Mouse (Mus musculus): ENCODE measurements around the gene Memo1. TPM values are rescaled to one million over a fixed set of nuclear protein-coding genes. Genes with fewer than 3 reads are reported as not detected.
A peak's percentile ranks its signal among the peaks of the same experiment; 100 is the strongest.

Gene Memo1
- total RNA-seq, 2 experiments from 2014 or later = 39.6 to 48.5 TPM

DNA sequence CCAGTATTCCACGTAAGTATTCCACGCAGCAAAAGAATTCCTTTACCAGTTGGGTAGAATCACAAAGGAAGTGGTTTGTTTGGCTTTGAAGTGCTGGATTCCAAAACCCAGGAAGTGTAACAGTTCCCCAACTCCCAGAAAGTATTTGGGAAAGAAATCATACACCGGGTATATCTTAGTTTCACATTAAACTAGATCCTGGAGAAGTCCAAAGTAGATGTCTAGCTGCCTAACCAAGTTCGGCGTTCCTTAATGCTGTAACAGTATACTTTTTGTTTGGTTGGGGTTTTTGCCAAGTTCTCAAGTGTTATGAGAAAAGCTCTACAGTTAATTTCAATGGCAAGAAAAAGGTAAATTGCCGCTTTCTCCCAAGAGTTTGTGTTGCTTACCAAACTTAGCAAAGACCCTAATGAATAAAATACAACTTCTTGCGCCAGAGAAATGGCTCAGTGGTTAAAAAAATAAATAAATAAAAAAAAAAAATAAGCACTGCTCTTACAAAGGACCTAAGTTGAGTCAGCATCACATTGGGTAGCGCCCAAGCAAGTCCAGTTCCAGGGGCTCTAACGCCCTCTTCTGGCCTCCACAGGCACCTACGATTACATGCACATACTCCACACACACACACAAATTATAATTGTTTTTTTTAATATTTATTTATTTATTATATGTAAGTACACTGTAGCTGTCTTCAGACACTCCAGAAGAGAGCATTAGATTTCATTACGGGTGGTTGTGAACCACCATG, 929 bp upstream of the Memo1 start:
- no peak for DNase-seq (ENCODE audit: extremely low spot score in 1 of 2, low spot score in 1 of 2)

DNA sequence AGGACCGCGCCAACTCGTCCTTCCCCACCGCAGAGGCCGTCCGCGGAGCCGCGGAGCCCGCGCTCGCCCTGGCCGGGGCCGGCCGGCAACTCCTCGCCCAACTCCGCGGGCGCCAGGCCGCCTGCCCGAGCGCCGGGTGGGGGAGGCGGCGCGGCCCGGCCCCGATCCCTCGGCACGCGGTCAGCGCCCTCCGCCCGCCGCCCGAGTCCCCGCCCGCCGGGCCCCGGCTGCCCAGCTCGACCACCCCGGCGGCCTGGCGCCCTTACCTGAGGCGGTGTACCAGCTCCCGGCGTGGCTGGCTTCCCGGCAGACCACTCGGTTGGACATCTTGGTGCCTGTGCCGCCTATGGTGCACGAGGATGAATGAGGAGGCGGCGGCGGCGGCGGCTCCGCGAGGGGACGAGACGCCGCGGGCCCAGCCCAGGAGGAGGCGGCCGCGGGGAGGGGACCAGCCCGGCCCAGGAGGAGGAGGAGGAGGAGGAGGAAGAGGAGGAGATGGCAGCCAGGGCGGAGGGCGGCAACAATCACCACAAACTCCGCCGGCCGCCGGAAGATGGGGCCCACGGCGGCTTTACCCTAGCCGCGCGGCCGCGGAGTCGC, 795 bp downstream of the Memo1 start:
- DNase-seq (ENCODE audit: extremely low spot score in 1 of 2, low spot score in 1 of 2) = peak; percentile 56 to 70

DNA sequence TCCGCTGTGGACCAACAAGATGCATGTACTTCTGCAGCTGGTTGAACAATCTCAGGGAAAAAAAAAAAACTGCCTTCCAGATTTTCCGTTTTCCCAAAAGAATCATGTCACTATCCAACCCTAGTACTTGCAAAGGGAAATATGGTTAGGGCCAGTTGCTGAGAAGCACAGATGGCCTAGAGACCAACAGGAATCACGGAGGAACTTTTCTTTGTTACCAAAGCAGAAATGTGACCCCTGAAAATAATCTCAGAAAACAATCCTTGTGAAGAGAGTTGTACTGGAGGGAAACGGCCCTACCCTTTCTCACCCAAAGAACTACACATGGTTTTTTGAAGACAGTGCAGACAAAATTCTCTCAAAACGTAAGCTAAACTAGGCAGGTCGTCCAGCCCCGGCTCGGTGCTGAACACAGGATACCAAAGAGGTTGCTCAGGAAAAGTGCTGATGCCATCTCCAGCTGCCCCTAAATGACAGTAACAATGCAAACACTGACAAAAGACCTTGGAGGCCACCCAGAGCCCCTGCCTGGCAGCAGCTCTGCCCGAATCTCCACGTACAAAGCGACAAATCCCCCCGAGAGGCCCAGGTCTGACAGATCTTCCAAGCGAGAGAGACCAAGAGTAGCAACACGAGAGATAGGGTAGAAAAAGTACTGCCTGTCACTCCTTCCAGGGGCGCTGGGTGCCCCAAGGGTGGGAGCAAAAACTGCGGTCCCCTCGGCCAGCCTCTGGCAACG, 1.5 kb downstream of the Memo1 start:
- peak; percentile 18 to 36 for DNase-seq (ENCODE audit: extremely low spot score in 1 of 2, low spot score in 1 of 2)

DNA sequence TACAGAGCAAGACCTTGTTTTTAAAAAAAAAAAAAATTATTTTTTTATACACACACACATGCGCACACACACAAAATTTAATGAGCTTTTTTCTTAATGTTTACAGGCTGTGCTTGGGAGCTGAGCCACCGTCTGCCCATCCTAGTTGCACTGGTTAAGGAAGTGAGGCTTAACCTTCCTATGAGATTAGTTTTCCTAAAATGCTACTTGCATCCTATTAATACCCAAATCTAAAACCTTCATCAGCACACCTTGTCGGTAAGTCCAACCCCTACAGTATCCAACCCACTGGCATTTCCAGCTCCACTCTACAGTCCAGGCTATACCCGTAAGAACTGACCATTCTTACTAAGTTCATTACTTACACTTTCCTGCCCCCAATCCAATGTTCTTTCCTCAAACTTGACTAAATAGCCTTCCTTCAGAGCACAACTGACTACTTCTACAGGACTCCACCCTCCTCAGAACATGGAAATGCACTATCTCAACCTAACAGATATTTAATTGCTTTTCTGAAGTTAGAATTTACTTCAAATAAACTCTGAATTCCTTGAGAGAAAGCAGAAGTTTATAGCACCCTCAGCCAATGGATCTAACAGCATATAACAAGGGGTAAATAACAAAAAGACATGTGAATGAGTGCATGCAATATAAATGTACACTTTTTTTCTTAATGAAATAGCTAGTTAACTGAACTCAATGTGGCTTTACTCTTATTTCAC, 3.5 kb downstream of the Memo1 start:
- no peak for DNase-seq (ENCODE audit: extremely low spot score in 1 of 2, low spot score in 1 of 2)

DNA sequence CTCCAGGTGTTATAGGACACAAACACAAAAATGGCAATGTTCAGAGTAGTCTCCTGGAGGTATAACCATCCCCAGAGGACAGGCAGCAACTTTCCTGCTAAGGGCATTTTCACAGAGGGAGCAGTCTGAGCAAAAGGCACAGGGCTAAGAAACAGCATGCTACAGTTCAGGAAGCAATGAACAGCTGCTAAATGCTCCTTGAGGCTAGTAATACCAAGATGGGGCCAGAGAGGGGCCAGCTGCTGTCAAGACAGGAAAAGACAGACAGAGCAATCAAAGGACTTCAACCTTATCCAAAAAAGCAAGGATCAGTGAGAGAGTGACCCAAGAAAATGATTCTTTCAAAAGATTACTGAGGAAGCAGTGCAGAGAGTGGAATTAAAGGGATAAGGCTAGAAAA, 4.5 kb downstream of the Memo1 start:
- no peak for DNase-seq (ENCODE audit: extremely low spot score in 1 of 2, low spot score in 1 of 2)

DNA sequence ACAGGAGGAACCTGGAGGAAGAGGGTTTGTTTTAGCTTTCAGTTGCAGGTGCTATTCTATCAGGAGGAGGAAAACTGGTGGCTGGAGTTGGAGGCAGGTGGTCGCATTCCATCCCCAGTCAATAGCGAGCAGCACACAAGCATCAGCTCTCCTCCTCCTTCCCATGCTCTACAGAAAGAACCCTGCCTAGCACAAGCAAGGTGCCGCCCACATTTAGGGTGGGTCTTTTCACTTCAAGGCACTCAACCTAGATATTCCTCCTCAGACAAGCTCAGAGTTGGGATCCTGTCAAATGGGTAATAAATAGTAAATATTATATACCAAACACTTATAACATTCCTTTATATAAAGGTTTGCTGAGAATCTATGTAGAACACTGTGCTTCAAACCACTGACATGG, 5.1 kb downstream of the Memo1 start:
- DNase-seq (ENCODE audit: extremely low spot score in 1 of 2, low spot score in 1 of 2) = no peak

DNA sequence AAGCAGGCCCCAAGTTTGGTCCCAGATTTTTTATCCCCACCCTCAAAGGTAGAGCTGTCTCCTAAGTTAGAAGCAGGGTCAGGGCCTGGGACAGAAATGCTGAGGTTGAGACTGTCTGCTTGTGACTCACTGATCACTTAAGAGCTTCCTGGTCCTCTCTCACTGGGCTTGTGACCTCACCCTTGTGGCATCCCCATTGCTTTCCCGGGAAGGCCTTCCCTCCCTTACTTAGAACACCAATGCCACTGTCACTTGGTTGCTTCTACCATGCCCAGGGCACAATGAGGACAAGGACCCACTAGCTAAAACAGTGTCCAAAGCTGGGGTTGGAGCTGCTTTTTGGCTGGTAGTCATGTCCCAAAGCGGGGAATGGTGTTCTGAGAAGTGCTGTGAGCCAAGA, 6.7 kb downstream of the Memo1 start:
- no peak for DNase-seq (ENCODE audit: extremely low spot score in 1 of 2, low spot score in 1 of 2)

DNA sequence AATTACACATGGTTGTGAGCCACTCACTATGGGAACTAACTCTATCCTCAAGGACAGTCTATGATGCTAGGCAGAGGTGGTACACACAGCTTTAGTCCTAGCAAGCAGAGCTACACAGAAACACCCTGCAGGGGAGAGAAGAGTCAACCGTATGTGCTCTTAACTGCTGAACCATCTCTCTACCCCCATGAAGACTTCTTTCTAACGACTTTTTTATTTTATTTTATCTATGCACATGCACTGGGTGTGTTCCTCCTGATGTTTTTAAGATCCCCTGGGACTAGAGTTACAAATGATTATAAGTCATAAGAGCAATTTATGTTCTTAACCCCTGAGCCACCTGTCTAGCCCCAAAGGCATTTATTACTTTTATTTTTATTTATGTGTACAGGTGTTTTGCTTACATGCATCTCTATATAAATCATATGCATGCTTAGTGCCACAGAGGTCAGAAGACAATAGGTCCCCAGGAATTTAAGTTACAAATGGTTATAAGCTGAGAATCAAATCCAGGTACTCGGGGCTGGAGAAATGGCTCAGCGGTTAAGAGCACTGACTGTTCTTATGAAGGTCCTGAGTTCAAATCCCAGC, 9.1 kb downstream of the Memo1 start:
- no peak for DNase-seq (ENCODE audit: extremely low spot score in 1 of 2, low spot score in 1 of 2)

DNA sequence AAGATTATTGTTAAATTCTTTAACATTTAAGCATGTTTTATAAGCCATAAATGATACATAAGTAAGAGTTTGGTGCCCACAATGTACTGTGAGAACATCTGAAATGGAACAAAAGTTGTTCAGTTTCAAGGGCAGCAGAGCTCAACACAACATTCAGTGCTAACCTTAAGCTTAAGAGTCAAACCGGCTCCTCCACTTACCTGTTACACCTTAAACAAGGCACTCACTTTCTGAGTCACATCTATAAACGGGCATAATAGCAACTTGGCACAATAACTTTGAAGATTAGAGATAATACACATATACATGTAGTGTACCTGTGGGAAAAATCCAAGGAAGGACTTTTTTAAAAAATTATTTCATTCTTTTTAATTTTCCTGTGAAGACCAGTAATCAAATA, 9.6 kb downstream of the Memo1 start:
- DNase-seq (ENCODE audit: extremely low spot score in 1 of 2, low spot score in 1 of 2) = no peak

DNA sequence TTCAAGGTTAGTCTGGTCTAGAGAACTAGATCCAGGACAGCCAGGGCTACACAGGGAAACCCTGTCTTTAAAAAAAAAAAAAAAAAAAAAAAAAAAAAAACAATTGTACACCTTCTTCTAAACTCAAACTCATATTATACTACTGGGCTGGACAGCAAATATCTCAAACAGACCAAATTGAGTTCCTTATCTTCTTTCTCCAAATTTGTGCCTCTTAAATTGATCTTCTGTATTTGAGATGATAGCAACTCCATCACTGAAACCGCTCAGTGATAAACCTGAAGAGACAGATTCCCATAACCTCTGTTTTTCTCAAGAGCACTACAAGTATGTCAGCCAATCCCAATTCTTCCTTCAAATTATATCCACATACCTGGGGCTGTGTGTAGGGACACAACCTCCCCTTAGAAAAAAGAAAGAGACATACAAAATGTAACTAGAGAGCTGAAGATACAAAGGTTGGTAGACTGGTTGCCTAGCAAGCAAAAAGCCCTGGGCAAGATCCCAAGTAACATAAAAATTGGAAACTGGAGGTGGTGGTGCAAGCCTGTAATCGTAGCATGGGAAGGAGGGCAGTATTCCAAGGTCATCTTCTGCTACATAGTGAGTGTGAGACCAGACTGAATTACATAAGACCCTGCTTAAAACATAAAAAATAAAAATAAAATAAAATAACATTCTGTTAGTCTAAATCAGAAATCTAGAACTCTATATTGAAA, 10.8 kb downstream of the Memo1 start:
- no peak for DNase-seq (ENCODE audit: extremely low spot score in 1 of 2, low spot score in 1 of 2)

DNA sequence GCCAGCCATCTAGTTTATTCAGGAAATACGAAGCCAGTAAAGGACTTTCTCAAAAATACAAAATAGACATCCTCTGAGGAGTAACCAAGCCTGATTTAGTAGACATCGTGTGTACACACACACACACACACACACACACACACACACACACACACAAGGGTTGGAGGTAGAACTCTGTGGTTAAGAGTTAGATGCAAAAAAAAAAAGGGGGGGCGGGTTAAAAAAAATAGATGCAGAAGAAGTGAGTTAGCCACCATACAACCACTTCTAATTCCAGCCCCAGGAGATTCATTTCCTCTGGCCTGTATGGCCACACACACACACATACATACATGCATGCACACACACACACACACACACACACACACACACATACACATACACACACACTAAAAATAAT, 13.3 kb downstream of the Memo1 start:
- no peak for DNase-seq (ENCODE audit: extremely low spot score in 1 of 2, low spot score in 1 of 2)

DNA sequence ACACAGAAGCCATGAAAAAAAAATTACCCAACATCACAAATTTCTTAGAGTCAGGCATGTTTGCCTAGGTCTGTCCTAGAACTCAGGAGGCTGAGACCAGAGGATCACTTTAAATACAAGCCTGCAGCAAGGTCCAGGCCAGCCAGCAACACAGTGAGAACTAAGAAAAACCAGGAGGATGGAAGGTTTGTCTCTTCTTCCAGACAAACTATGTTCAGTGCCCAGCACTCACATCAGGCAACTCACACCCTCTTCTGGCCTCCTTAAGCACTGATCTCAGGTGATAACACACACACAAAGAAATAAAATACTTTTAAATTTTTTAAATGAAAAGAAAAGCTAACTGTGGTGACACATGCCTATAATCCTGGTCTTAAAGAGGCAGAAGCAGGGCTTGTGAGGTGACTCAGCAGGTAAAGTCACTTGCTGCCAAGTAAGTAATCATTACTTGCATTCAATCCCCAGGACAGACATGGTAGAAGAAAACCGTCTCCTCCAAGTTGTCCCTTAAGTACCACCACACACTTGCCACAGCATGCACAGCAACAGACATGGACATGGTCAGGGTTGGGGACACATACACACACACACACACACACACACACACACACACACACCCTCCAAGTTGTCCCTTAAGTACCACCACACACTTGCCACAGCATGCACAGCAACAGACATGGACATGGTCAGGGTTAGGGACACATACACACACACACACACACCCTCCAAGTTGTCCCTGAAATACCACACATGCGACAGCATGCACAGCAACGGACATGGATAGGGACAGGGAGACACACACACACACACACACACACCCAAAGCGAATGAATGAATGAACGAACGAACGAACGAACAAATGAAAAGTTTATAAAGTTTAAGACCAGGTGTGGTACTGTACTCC, 16.1 kb downstream of the Memo1 start:
- no peak for DNase-seq (ENCODE audit: extremely low spot score in 1 of 2, low spot score in 1 of 2)

DNA sequence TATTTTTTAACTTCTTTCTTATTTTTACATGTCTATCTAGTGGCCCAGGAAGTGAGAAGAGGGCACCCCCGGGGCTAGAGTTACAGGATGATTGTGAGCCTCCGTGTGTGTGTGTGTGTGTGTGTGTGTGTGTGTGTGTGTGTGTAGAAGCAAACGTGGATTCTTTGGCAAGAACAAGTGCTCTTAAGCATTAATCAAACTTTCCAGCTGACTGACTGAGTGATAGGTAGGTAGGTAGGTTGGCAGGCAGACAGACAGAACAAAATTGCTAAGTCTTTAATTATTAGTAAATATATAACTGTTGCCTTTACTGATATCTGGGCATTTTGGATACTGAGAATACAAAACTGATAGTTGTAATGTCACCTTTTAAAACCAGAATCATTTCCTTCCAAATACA, 20.9 kb downstream of the Memo1 start:
- no peak for DNase-seq (ENCODE audit: extremely low spot score in 1 of 2, low spot score in 1 of 2)

DNA sequence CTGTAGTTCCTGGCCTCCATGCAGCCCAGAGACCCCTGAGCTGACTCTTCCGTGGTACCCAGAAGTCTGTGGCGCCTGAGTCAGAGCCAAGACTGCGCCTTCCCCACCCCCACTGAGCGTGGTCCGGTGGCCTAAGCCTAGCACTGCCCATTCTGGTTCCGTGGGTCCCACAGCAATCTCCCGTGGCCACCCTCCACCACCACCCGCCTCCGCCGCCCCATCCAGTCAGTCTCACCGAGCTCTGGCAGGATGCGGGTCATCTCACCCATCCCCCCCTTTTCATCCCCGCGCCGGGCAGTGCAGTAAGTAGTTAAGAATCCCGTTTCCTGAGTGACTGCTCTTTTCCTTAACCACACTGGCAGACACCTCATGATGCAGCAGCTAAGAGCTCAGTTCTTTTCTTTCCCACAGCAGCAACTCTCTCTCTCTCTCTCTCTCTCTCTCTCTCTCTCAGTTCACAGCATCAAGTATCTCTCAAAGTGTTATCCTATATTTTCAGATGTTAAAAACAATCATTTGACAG, 22.6 kb downstream of the Memo1 start:
- DNase-seq (ENCODE audit: extremely low spot score in 1 of 2, low spot score in 1 of 2) = no peak

DNA sequence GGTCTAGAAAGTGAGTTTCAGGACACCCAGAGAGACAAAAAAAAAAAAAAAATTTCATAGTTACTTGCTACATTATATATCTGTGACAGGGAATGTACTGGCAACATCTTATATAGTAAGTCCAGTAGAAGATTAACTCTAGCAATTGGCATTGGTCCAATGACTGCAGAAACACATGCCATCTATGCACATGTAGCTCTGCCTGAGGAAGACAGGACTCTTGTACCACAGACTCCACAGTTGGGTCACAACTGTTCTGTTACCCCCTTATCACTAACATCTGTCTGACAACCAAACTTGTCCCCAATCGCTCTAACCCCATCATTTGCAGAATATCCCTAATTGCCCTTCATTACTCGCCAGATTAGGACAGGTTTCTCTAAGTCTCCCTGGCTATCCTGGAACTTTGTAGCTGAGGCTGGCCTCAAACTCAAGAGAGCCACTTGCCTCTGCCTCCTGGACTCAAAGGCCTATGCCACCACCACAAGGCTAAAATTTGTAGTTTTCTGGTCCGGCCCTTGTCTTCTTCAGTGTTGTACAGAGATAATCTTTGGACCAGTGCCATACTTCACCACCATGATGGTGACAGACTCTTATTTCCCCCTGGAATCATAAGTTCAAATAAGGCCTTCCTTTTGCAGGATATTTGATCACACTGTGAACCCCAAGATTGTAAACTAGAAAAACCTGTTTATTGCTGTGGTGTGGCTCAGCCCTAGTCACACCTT, 23.6 kb downstream of the Memo1 start:
- DNase-seq (ENCODE audit: extremely low spot score in 1 of 2, low spot score in 1 of 2) = no peak

DNA sequence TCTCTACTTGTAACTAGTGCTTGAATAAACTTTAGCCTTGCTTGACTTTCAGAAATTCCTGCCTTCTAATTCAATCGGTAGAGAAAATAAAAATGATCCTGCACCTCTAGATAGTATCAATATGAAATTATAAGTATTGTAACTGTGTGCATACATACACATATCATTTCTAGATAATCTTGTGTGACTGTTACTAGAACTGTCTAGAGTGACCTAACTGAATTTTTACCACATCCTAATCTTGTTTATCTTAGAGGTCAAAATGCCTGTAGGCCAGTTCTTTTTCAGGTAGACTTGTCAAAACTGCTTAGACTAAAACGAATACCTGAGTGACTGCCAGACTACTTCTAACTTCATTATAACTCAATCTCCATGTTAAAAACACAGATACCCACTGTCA, 25.1 kb downstream of the Memo1 start:
- no peak for DNase-seq (ENCODE audit: extremely low spot score in 1 of 2, low spot score in 1 of 2)

DNA sequence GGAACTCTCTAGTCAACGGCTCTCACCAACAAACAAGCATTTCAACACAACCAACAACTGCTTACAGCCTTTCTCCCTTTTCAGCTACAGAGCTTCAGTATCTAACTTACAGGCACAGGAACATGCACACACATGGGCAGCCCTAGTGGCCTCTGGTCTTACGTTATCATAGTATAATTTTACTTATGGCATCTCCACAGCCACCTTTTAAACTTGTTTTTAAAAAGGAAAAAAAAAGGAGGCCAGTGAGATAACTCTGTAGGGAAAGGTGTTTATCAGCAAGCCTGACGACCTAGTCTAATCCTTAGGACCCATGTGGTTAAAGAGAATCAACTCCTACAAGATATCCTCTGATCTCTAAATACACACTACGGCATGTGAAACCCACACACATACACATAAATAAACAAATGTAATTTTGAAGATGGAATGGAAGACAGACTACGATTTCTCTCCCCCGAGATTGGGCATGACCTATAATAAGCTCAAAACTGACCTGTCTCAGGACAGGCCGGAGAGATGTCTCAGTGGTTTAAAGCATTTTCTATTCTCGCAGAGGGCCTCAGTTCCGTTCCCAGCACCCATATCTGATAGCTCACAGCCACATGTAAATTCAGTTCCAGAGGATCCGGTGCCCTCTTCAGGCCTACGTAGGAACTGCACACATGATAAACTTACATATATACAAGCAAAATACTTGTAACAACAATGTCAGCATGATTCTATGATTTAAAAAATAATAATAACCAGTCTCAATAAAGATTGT, 27.7 kb downstream of the Memo1 start:
- DNase-seq (ENCODE audit: extremely low spot score in 1 of 2, low spot score in 1 of 2) = no peak

Data from layer of hippocampus, postnatal 25 days (tissue).